Mouse (Mus musculus): ENCODE results near the gene Cftr. TPM values are rescaled to one million over a fixed set of nuclear protein-coding genes. Genes with fewer than 3 reads are reported as not detected.

Cftr gene
- polyA plus RNA-seq, 1 experiment from 2014 or later = 0.19 TPM

Other genes with a start within 250 kb of the Cftr start
- gene Wnt2, start 140.1 kb upstream of the Cftr start, polyA plus RNA-seq (2016; fragmentation: Nextera tagmentation; extraction: Ambion mirVana) = 6.6 TPM in 2 replicates
- 0.10 TPM in 1 of 2 replicates, not detected in the other for gene Asz1, start 61.6 kb upstream of the Cftr start, polyA plus RNA-seq (2016; fragmentation: Nextera tagmentation; extraction: Ambion mirVana)

Measured in heart, embryonic 12.5 days (tissue).